Mouse (Mus musculus) embryonic facial prominence, embryonic 14.5 days (tissue): ENCODE data around the gene Mat2a. TPM values are rescaled to one million over a fixed set of nuclear protein-coding genes. Genes with fewer than 3 reads are reported as not detected.
"Not testable (repeated sequence)": the region's sequence is repeated elsewhere in the genome, so short reads cannot be mapped to it uniquely, and the experiment has no call there.

Experiments used
- ATAC-seq: fragments of 200-750 bp; cut with Nextera tagmentation; 2 replicates; pipeline ENCODE4 v1.8.0; 2017; ENCODE audit warnings: low read depth, moderate number of reproducible peaks, moderate TSS enrichment
- DNase-seq: peaks from one replicate; pipeline ENCODE4 v3.0.0-alpha.2; 2015; ENCODE audit warnings: low spot score
- H3K27ac ChIP-seq: fragments of 300-500 bp; sonication (generic); replicated peaks from 2 replicates; pipeline ENCODE4 v1.5.1; 2014; ENCODE audit warnings: low read depth, mild to moderate bottlenecking, low read length, moderate library complexity
- H3K27me3 ChIP-seq: fragments of 300-500 bp; sonication (generic); replicated peaks from 2 replicates; pipeline ENCODE4 v1.6.1; 2014; ENCODE audit warnings: low read length; ENCODE audit not compliant: control insufficient read depth, insufficient read depth
- H3K36me3 ChIP-seq: fragments of 300-500 bp; sonication (generic); 2 replicates; pipeline ENCODE4 v1.6.1; 2014; ENCODE audit warnings: low read length, mixed read lengths; ENCODE audit not compliant: control insufficient read depth, insufficient read depth
- H3K4me1 ChIP-seq: fragments of 300-500 bp; sonication (generic); 2 replicates; pipeline ENCODE4 v1.6.1; 2014; ENCODE audit warnings: antibody characterized with exemption, low read length; ENCODE audit not compliant: control insufficient read depth, insufficient read depth
- H3K4me2 ChIP-seq: fragments of 300-500 bp; sonication (generic); 2 replicates; pipeline ENCODE4 v1.6.1; 2014; ENCODE audit warnings: low read depth, mild to moderate bottlenecking, low read length, moderate library complexity, mixed read lengths
- H3K4me3 ChIP-seq: fragments of 300-500 bp; sonication (generic); 2 replicates; pipeline ENCODE4 v1.5.1; 2014; ENCODE audit warnings: low read depth, mild to moderate bottlenecking, low read length
- H3K9ac ChIP-seq: fragments of 300-500 bp; sonication (generic); 2 replicates; pipeline ENCODE4 v1.6.1; 2014; ENCODE audit warnings: low read depth, mild to moderate bottlenecking, low read length, moderate library complexity, mixed read lengths
- H3K9me3 ChIP-seq: fragments of 300-500 bp; sonication (generic); 2 replicates; pipeline ENCODE4 v1.6.1; 2016; ENCODE audit warnings: low read length; ENCODE audit not compliant: control insufficient read depth
- WGBS: fragments of 180-500 bp; shearing (Covaris S2); extraction: QIAGEN DNeasy Blood & Tissue Kit; methylation state at CpG from one replicate; pipeline ENCODE4 v1.1.7; 2014; 5-methylcytosine and 5-hydroxymethylcytosine counted together
- polyA plus RNA-seq: library from polyadenylated mRNA; unstranded; fragments of >200 nt; fragmentation: Nextera tagmentation; extraction: Ambion mirVana; gene quantifications from 2 replicates; pipeline ENCODE4 v1.2.1, GENCODE M21; 2014

Mat2a gene
- polyA plus RNA-seq, 1 experiment from 2014 or later = 292 TPM

DNA sequence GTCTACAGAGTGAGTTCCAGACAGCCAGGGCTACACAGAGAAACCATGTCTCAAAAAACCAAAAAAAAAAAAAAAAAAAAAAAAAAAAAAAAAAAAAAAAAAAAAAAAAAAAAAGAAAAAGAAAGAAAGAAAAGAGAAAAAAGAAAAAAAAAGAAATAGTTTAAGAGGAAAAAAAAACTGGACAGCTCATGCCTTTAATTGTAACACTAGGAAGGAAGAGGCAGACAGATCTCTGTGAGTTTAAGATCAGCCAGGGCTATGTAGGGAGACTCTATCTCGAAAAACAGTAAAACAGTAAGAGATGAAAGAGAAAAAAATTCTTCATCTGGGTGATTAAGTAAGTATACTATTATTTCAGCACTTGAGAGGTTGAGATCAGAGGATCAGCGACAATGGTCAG is 12.4 kb upstream of the Mat2a start:
- H3K27me3 ChIP-seq, H3K36me3 ChIP-seq, H3K4me3 ChIP-seq, H3K27ac ChIP-seq, H3K9me3 ChIP-seq, DNase-seq, H3K9ac ChIP-seq, H3K4me2 ChIP-seq, ATAC-seq: not testable (repeated sequence)
- peaks cover 11% of the 10 kb centered on the region; the same call in 1 of the 2 replicates for H3K4me1 ChIP-seq
- 73% methylated on average over 2 of the region's 2 CpGs for WGBS

DNA sequence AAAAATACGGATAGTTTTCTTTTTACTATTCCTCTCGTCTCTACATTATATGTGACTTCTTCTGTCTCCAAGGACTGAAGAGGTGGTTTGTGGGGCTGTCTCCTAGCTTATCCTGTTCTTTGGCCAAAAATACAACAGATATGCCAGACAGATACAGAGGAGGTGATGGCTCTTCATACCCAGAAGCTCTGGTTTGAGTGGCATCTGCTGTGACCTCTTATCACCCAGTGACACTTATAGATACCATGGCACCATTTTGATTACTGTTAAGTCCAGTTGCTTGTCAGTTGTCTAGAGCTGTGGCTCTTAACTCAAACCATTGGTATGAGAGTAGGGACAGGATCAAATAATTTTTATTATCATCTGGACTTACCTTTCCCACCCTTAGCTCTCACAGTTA is 8.1 kb upstream of the Mat2a start:
- ATAC-seq (no peak), DNase-seq (no peak)
- H3K9me3 ChIP-seq = 0 out of 2 replicates have a peak, but pooled peaks cover 4% of the 10 kb centered on the region
- H3K4me3 ChIP-seq = no peak overlapping the region
- H3K27me3 ChIP-seq = no peaks in the 10 kb centered on the region
- no peak overlapping the region for H3K27ac ChIP-seq
- no peak overlapping the region for H3K9ac ChIP-seq
- 74% methylated on average over 2 of the region's 2 CpGs for WGBS
- no peak overlapping the region for H3K4me2 ChIP-seq
- H3K36me3 ChIP-seq = no peaks in the 10 kb centered on the region
- H3K4me1 ChIP-seq = no peaks in the 10 kb centered on the region

DNA sequence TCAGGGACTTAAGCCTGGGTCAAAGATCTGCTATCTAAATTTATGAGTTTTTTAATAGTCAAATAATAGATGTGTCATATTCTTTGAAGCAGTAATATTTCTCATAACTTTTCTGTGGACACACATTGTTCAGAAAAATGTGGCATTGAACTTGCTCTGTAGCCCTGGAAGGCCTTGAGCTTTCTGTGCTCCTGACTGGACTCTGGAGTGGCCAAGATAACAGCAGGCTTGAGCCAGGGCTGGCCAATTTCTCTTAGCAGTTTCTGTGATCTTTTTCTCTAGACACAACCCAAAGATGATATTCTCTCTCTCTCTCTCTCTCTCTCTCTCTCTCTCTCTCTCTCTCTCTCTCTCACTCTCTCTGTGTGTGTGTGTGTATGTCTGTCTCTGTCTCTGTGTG is 5.7 kb upstream of the Mat2a start:
- H3K4me1 ChIP-seq = peaks cover 9% of the 10 kb centered on the region; the same call in 1 of the 2 replicates
- no peak overlapping the region for H3K4me3 ChIP-seq
- H3K27me3 ChIP-seq = no peaks in the 10 kb centered on the region
- H3K36me3 ChIP-seq = no peaks in the 10 kb centered on the region
- 0 out of 2 replicates have a peak, but pooled peaks cover 4% of the 10 kb centered on the region for H3K9me3 ChIP-seq
- no peak overlapping the region for H3K27ac ChIP-seq
- H3K9ac ChIP-seq = no peak overlapping the region
- DNase-seq = no peak
- ATAC-seq = no peak
- H3K4me2 ChIP-seq = no peak overlapping the region

DNA sequence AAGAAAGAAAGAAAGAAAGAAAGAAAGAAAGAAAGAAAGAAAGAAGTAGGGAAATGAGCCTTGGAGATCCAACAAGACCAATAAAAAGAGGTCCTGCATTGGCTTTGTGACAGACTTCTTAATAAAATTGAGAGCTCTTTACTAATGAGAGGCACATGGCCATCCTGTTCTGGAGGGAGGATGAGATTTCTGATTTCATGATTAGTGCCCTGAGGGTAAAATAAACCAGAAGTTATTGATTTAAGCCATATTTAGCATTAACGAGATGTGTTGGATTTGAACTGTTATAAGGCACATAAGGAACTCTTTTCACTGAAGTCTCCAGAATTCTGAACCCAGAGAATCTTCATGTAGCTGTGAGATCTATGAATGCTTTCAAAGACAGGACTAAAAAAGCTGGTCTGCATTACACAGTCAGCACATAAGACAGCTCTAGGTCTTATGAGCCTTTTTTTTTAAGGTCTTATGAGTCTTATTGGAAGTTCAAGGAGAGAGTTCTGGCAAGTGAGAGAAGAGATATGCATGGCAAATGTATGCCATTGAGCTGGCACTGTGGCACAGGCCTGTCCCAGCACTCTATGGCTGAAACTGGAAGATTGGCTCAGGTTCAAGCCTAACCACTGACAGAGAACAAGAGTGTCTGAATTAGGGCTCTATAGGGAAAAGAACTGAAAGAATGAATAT is 3.7 kb upstream of the Mat2a start:
- H3K4me3 ChIP-seq = no peak overlapping the region
- DNase-seq (peak; percentile 45), ATAC-seq (no peak)
- no peaks in the 10 kb centered on the region for H3K27me3 ChIP-seq
- H3K36me3 ChIP-seq = no peaks in the 10 kb centered on the region; the same call in 1 of the 2 replicates
- no peak overlapping the region for H3K9ac ChIP-seq
- H3K9me3 ChIP-seq = 0 out of 2 replicates have a peak, but pooled peaks cover 4% of the 10 kb centered on the region
- H3K4me1 ChIP-seq = peaks cover 9% of the 10 kb centered on the region; the same call in 1 of the 2 replicates
- WGBS = 52% methylated on average over 1 of the region's 1 CpGs
- no peak overlapping the region for H3K4me2 ChIP-seq
- H3K27ac ChIP-seq = no peak overlapping the region

DNA sequence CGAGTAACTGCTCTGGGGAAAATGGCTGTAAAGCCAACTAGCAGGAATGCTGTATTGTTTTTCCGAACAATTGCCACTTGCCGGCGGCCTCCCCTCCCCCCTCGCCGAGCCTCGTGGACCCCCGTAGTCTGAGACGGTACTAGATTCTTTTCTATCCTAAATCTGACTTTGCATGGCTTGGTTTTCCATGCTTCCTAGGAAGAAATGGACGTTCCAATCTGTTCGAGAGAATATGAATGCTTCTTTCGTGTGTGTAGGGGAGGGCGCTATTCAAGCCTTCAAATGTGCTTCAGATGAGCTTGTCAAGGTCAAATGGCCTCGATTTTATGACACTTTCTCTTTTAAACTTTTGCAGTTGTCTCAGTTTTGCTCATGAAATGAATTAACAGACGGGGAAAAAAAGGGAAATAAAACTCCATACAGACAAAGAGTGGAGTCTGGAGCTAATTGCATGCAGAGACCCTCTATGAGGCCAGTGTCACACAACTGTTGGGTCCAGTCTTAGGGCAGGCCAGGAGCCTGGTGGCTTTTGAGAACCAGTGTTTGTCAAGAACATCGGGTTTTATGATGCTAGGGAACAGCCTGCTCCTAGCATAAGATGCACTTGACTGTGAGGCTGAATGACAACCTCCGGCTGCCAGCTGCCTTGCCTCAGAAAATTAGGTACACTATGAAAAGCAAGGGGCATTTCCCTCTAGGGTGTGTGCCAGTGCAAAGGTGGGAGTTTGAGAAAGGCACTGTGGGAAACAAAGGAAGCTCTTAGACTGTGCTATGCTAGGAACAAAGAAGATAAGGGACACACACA is 1.0 kb upstream of the Mat2a start:
- Histone ChIP-seq H3K4me3 (peak overlapping the region; percentile 100), H3K27me3 (no peaks in the 10 kb centered on the region), H3K4me1 (peaks cover 15% of the 10 kb centered on the region), H3K27ac (peak overlapping the region; percentile 99), H3K36me3 (peaks cover 23% of the 10 kb centered on the region), H3K9me3 (no peaks in the 10 kb centered on the region), H3K4me2 (peak overlapping the region; percentile 84), H3K9ac (peak overlapping the region; percentile 100)
- ATAC-seq (no peak), DNase-seq (no peak)
- 10% methylated on average over 17 of the region's 17 CpGs for WGBS

DNA sequence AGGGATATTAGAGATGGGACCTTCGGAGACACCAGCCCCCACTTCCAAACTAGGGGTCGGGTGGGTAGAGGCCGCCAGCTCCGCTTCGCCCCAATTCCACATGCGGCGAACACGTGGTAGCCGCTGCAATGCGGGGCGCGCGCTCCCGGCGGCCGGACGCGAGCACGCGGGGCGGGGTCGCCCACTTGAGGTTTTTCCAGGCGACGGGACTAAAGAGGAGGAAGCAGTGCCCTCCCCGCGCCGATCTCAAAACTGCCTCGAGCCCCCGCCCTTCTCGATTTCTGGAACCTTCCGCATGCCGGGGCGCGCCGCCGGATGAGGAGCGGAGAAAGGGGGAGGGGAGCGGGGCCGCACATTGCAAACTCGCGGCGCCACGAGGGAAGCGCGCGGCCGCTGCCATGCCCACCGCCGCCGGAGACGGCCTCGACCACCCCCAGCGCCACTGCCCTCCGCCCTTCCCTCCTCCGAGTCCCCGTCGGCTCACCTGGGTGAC is 450 bp downstream of the Mat2a start:
- H3K36me3 ChIP-seq = peaks cover 36% of the 10 kb centered on the region
- peak overlapping the region; percentile 99 for H3K27ac ChIP-seq
- H3K27me3 ChIP-seq = no peaks in the 10 kb centered on the region
- ATAC-seq = peak; percentile 48
- peak overlapping the region; percentile 100 for H3K9ac ChIP-seq
- peak; percentile 95 for DNase-seq
- peaks cover 15% of the 10 kb centered on the region for H3K4me1 ChIP-seq
- peak overlapping the region; percentile 100 for H3K4me3 ChIP-seq
- H3K4me2 ChIP-seq = peak overlapping the region; percentile 84
- no peaks in the 10 kb centered on the region for H3K9me3 ChIP-seq
- WGBS = under 1% methylated on average over 33 of the region's 57 CpGs

DNA sequence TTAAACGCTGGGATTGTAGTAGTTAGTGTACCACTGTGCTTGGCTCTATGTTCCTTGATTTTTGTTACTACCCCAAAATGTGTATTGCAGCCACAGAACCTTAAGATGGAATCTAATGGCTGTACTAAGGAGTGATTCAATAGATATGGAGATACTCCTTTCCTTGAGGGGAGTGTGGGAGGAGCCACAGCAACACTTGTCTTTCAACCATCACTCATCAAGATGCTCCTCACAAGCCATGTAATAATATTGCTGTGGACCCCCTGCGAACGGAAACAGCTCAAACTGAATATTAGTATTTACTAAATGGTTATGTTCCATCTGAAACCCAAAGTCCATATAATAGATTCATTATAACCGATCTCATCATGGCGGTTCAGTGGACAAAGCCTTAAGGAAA is 1.1 kb downstream of the Mat2a start:
- DNase-seq (no peak), ATAC-seq (no peak)
- H3K27ac ChIP-seq = peak overlapping the region; percentile 99; the same call in 1 of the 2 replicates
- peak overlapping the region; percentile 100 for H3K9ac ChIP-seq
- peak overlapping the region; percentile 84 for H3K4me2 ChIP-seq
- peaks cover 43% of the 10 kb centered on the region for H3K36me3 ChIP-seq
- WGBS = 1% methylated on average over 5 of the region's 5 CpGs
- H3K4me3 ChIP-seq = peak overlapping the region; percentile 100
- no peaks in the 10 kb centered on the region for H3K9me3 ChIP-seq
- H3K27me3 ChIP-seq = no peaks in the 10 kb centered on the region
- H3K4me1 ChIP-seq = peaks cover 15% of the 10 kb centered on the region

DNA sequence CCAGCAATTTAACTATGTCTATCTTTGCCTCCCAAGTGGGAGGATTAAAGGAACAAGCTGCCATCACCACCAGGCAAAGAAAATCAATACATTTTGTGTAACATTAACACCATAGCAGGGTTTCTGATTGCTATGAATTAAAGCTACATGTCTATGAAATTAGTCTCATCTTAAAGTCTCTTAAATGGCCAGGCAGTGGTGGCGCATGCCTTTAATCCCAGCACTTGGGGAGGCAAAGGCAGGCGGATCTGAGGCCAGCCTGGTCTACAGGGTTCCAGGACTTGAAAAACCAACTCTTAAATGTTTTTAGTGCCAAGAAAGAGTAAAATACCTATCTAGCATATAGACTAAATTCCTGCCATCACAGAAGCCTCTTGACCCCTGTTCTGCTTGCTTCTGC is 7.2 kb downstream of the Mat2a start:
- WGBS = 92% methylated on average over 2 of the region's 2 CpGs
- no peaks in the 10 kb centered on the region for H3K27me3 ChIP-seq
- no peaks in the 10 kb centered on the region for H3K9me3 ChIP-seq
- H3K4me3 ChIP-seq = no peak overlapping the region
- no peak for DNase-seq
- H3K9ac ChIP-seq = no peak overlapping the region
- H3K27ac ChIP-seq = no peak overlapping the region
- H3K36me3 ChIP-seq = peaks cover 93% of the 10 kb centered on the region
- H3K4me2 ChIP-seq = no peak overlapping the region
- ATAC-seq = no peak
- H3K4me1 ChIP-seq = 0 out of 2 replicates have a peak, but pooled peaks cover 1% of the 10 kb centered on the region
